Mouse (Mus musculus): ENCODE measurements at regions not wholly inside any gene's neighbourhood (a gene's known extent, or its start where the extent isn't known, plus 50 kb on each side); places are given as distances from the start of the nearest gene placed in this dataset.

- CTCF ChIA-PET: interaction anchor here (0.6 kb wide), 1 partner anchor 134 kb away, joined by 3 read pairs; no protein-coding TSS in a partner anchor
Measured at GRCm38 (mm10) chrX:11797870-11798269, 362.3 kb downstream of the Bcor start.

GRCm38 (mm10) chrX:11798326-11798725 lies 361.8 kb downstream of the Bcor start:
- CTCF ChIA-PET: interaction anchor here (0.6 kb wide), 1 partner anchor 135 kb away, joined by 3 read pairs; no protein-coding TSS in a partner anchor

GRCm38 (mm10) chrX:11800400-11800941 lies 359.7 kb downstream of the Bcor start:
- CTCF ChIA-PET: no interaction called here

GRCm38 (mm10) chrX:11801208-11801607 lies 358.9 kb downstream of the Bcor start:
- CTCF ChIA-PET: interaction anchor here (0.8 kb wide), 1 partner anchor 111 kb away, joined by 3 read pairs; no protein-coding TSS in a partner anchor

GRCm38 (mm10) chrX:11801621-11802020 lies 358.5 kb downstream of the Bcor start:
- CTCF ChIA-PET: interaction anchor here (0.8 kb wide), 1 partner anchor 112 kb away, joined by 3 read pairs; no protein-coding TSS in a partner anchor

GRCm38 (mm10) chrX:11802074-11802899 lies 357.9 kb downstream of the Bcor start:
- CTCF ChIA-PET: interaction anchor here (0.6 kb wide), 1 partner anchor 16 kb away, joined by 9 read pairs; no protein-coding TSS in a partner anchor

GRCm38 (mm10) chrX:11803239-11803638 lies 356.9 kb downstream of the Bcor start:
- CTCF ChIA-PET: no interaction called here

GRCm38 (mm10) chrX:11806896-11807252 lies 353.3 kb downstream of the Bcor start:
- CTCF ChIA-PET: interaction anchor here (0.5 kb wide), 1 partner anchor 9 kb away, joined by 4 read pairs; no protein-coding TSS in a partner anchor

- CTCF ChIA-PET: no interaction called here
Measured at GRCm38 (mm10) chrX:11807253-11807882, 352.8 kb downstream of the Bcor start.

- CTCF ChIA-PET: no interaction called here
Measured at GRCm38 (mm10) chrX:11807883-11808262, 352.3 kb downstream of the Bcor start.

GRCm38 (mm10) chrX:11808911-11809310 lies 351.2 kb downstream of the Bcor start:
- CTCF ChIA-PET: no interaction called here

- CTCF ChIA-PET: no interaction called here
Measured at GRCm38 (mm10) chrX:11814861-11815260, 345.3 kb downstream of the Bcor start.

GRCm38 (mm10) chrX:11815864-11816263 lies 344.3 kb downstream of the Bcor start:
- CTCF ChIA-PET: interaction anchor here (0.6 kb wide), 1 partner anchor 9 kb away, joined by 4 read pairs; no protein-coding TSS in a partner anchor

- CTCF ChIA-PET: no interaction called here
Measured at GRCm38 (mm10) chrX:11818634-11819033, 341.5 kb downstream of the Bcor start.

- CTCF ChIA-PET: no interaction called here
Measured at GRCm38 (mm10) chrX:11821165-11821564, 339.0 kb downstream of the Bcor start.

- CTCF ChIA-PET: no interaction called here
Measured at GRCm38 (mm10) chrX:11821880-11822768, 338.0 kb downstream of the Bcor start.

- CTCF ChIA-PET: no interaction called here
Measured at GRCm38 (mm10) chrX:11825948-11826347, 334.2 kb downstream of the Bcor start.

GRCm38 (mm10) chrX:11826737-11827408 lies 333.3 kb downstream of the Bcor start:
- CTCF ChIA-PET: no interaction called here

- CTCF ChIA-PET: no interaction called here
Measured at GRCm38 (mm10) chrX:11829411-11830002, 330.6 kb downstream of the Bcor start.

- CTCF ChIA-PET: no interaction called here
Measured at GRCm38 (mm10) chrX:11837566-11837965, 322.6 kb downstream of the Bcor start.
